Mouse (Mus musculus) layer of hippocampus, adult 6 months (tissue): Measurements from ENCODE around the gene Hao1. TPM values are rescaled to one million over a fixed set of nuclear protein-coding genes. Genes with fewer than 3 reads are reported as not detected.

Source experiments
- long read RNA-seq, 2 experiments: library from polyadenylated mRNA; unstranded; transcript quantifications; one replicate each; pipeline ENCODE4 v2.0.0; 2019 to 2020
- polyA plus RNA-seq: library from polyadenylated mRNA; unstranded; fragments of <200 nt; fragmentation: Nextera tagmentation; gene quantifications from 2 replicates; pipeline ENCODE4 v1.2.3, GENCODE M21; 2021

The Hao1 gene
- not detected in 2 replicates for polyA plus RNA-seq
- long read RNA-seq, experiment 1: 0 reads
- long read RNA-seq, experiment 2: 0 reads

DNA sequence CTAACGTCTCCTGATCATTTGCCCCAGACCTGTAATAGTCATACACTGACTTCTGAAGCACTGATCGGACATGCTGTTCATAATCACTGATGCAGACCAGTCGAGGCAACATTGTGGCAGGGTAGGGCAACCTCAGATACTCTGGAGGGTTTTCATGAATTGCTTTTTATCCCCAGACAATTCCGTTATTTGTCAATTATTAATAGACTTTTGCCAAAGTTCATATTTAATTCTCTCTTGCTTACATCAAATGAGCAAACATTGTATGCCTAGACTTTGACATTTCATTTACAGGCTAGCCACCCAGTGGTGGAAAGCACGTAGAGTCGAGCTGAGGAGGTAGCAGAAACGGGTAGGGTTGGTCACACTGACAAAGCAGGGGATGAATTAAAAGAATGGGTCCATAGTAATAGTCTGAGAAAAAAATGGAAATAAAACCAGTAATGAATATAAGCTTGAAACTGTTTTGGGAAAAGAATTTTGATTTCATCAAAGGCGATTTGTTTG, at the start of gene Hao1:
Hao1 (minus strand) TSS at position 148 of the 507 bp plus-strand sequence.

Other genes starting within 250 kb of the Hao1 start
- gene Tmx4, start 89.8 kb upstream of the Hao1 start, polyA plus RNA-seq: 61.8 and 81.6 TPM in 2 replicates
- 45.9 and 50.9 TPM in 2 replicates for gene Plcb1, start 231.7 kb upstream of the Hao1 start, polyA plus RNA-seq